Mouse (Mus musculus): ENCODE data around the gene Ntrk3. TPM values are rescaled to one million over a fixed set of nuclear protein-coding genes. Genes with fewer than 3 reads are reported as not detected.

Ntrk3 gene
- polyA plus RNA-seq, 1 experiment from 2014 or later: 0.64 TPM

- Histone ChIP-seq H3K27me3 (peaks cover 30% of the 10 kb centered on the region), H3K4me1 (replicated peaks) (peaks cover 5% of the 10 kb centered on the region; the same call in 1 of the 2 replicates), H3K27ac (no peak overlapping the region), H3K9me3 (no peaks in the 10 kb centered on the region), H3K4me3 (replicated peaks) (no peak overlapping the region), H3K4me2 (no peak overlapping the region), H3K9ac (replicated peaks) (no peak overlapping the region), H3K36me3 (no peaks in the 10 kb centered on the region)
- no peak for ATAC-seq (ENCODE audit: insufficient number of reproducible peaks, insufficient read depth, low FRiP score, low TSS enrichment, low read depth)
- WGBS: 84% methylated on average over 4 of the region's 4 CpGs
These were observed 144.9 kb downstream of the Ntrk3 start for GRCm38 (mm10) chr7:78592948-78593347.

- no peak overlapping the region for H3K4me2 ChIP-seq
- no peaks in the 10 kb centered on the region for H3K9me3 ChIP-seq
- H3K4me1 ChIP-seq (replicated peaks): peaks cover 2% of the 10 kb centered on the region; the same call in 1 of the 2 replicates
- H3K9ac ChIP-seq (replicated peaks): no peak overlapping the region
- peaks cover 28% of the 10 kb centered on the region for H3K27me3 ChIP-seq
- WGBS: 100% methylated on average over 1 of the region's 1 CpGs
- no peak for ATAC-seq (ENCODE audit: insufficient number of reproducible peaks, insufficient read depth, low FRiP score, low TSS enrichment, low read depth)
- no peak overlapping the region for H3K27ac ChIP-seq
- H3K4me3 ChIP-seq (replicated peaks): no peak overlapping the region
- H3K36me3 ChIP-seq: no peaks in the 10 kb centered on the region
These were observed 145.6 kb downstream of the Ntrk3 start for GRCm38 (mm10) chr7:78592172-78592571.

GRCm38 (mm10) chr7:78589766-78590165 is 148.0 kb downstream of the Ntrk3 start:
- ATAC-seq (ENCODE audit: insufficient number of reproducible peaks, insufficient read depth, low FRiP score, low TSS enrichment, low read depth): no peak
- no peak overlapping the region for H3K9ac ChIP-seq (replicated peaks)
- peaks cover 41% of the 10 kb centered on the region for H3K27me3 ChIP-seq
- WGBS: 64% methylated on average over 7 of the region's 7 CpGs
- H3K4me3 ChIP-seq (replicated peaks): no peak overlapping the region
- H3K9me3 ChIP-seq: no peaks in the 10 kb centered on the region
- H3K4me2 ChIP-seq: no peak overlapping the region
- H3K27ac ChIP-seq: no peak overlapping the region
- no peaks in the 10 kb centered on the region for H3K36me3 ChIP-seq
- H3K4me1 ChIP-seq (replicated peaks): no peaks in the 10 kb centered on the region

DNA sequence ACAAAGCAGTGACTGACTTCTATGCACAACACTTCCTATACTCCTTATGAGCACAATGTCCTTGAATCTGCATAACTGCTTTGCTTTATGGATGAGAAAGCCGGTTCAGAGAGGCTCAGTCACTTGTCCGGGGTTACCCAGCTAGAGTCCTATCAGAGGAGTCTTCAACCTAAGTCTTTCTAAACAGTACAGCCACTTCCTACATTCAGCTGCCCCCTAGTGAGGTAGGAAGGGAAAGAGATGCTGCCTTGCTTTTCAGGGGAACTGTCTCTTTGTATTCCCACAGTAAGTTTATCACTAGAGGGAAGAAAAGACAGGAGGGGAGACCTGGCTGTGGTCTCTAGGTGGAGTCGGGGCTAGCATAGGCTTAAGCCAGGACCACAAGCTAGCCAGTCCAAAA is 151.0 kb downstream of the Ntrk3 start:
- H3K27ac ChIP-seq: no peak overlapping the region
- H3K4me2 ChIP-seq: no peak overlapping the region
- H3K9ac ChIP-seq (replicated peaks): no peak overlapping the region
- H3K4me3 ChIP-seq (replicated peaks): no peak overlapping the region
- no peaks in the 10 kb centered on the region for H3K4me1 ChIP-seq (replicated peaks)
- no peak for ATAC-seq (ENCODE audit: insufficient number of reproducible peaks, insufficient read depth, low FRiP score, low TSS enrichment, low read depth)
- H3K36me3 ChIP-seq: no peaks in the 10 kb centered on the region
- H3K27me3 ChIP-seq: peaks cover 63% of the 10 kb centered on the region
- no peaks in the 10 kb centered on the region for H3K9me3 ChIP-seq
- WGBS: 27% methylated on average over 3 of the region's 3 CpGs

- no peak for ATAC-seq (ENCODE audit: insufficient number of reproducible peaks, insufficient read depth, low FRiP score, low TSS enrichment, low read depth)
- Histone ChIP-seq H3K27ac (no peak overlapping the region), H3K27me3 (peaks cover 71% of the 10 kb centered on the region), H3K9ac (replicated peaks) (no peak overlapping the region), H3K36me3 (no peaks in the 10 kb centered on the region), H3K4me1 (replicated peaks) (no peaks in the 10 kb centered on the region), H3K9me3 (no peaks in the 10 kb centered on the region), H3K4me3 (replicated peaks) (no peak overlapping the region), H3K4me2 (no peak overlapping the region)
- WGBS: 45% methylated on average over 7 of the region's 7 CpGs
These were observed 151.9 kb downstream of the Ntrk3 start for GRCm38 (mm10) chr7:78585960-78586359.

DNA sequence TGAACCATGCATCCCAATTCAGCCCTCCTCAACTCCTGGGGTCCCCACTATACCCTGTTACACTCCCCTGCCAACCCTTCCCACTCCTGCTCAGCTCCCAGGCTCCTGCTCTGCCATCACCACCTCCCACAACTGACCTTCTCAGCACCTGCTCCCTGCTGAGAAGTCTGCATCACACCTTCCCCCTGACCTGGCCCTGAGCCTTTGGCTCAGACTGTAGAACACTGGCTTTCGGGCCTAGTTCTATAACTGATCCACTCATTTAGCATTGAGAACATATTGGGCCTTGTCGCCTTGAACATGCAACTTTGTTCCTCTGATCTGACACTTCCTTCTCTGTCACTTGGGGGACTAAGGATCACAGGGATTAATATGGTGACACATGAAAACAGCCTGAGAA is 152.9 kb downstream of the Ntrk3 start:
- Histone ChIP-seq H3K36me3 (no peaks in the 10 kb centered on the region), H3K27me3 (peaks cover 82% of the 10 kb centered on the region), H3K4me3 (replicated peaks) (no peak overlapping the region), H3K4me1 (replicated peaks) (no peaks in the 10 kb centered on the region), H3K27ac (no peak overlapping the region), H3K9ac (replicated peaks) (no peak overlapping the region), H3K9me3 (no peaks in the 10 kb centered on the region), H3K4me2 (no peak overlapping the region)
- 63% methylated on average over 2 of the region's 2 CpGs for WGBS
- ATAC-seq (ENCODE audit: insufficient number of reproducible peaks, insufficient read depth, low FRiP score, low TSS enrichment, low read depth): no peak

- H3K4me3 ChIP-seq (replicated peaks): no peak overlapping the region
- no peak overlapping the region for H3K27ac ChIP-seq
- WGBS: 12% methylated on average over 3 of the region's 3 CpGs
- no peak overlapping the region for H3K9ac ChIP-seq (replicated peaks)
- H3K9me3 ChIP-seq: no peaks in the 10 kb centered on the region
- no peaks in the 10 kb centered on the region for H3K4me1 ChIP-seq (replicated peaks)
- no peak for ATAC-seq (ENCODE audit: insufficient number of reproducible peaks, insufficient read depth, low FRiP score, low TSS enrichment, low read depth)
- H3K27me3 ChIP-seq: peaks cover 86% of the 10 kb centered on the region
- no peaks in the 10 kb centered on the region for H3K36me3 ChIP-seq
- no peak overlapping the region for H3K4me2 ChIP-seq
These were observed 153.3 kb downstream of the Ntrk3 start for GRCm38 (mm10) chr7:78584499-78584898.

GRCm38 (mm10) chr7:78583678-78584077 is 154.1 kb downstream of the Ntrk3 start:
- H3K9me3 ChIP-seq: no peaks in the 10 kb centered on the region
- peaks cover 94% of the 10 kb centered on the region for H3K27me3 ChIP-seq
- no peak overlapping the region for H3K9ac ChIP-seq (replicated peaks)
- no peak overlapping the region for H3K27ac ChIP-seq
- no peak overlapping the region for H3K4me3 ChIP-seq (replicated peaks)
- no peaks in the 10 kb centered on the region for H3K36me3 ChIP-seq
- WGBS: 54% methylated on average over 6 of the region's 6 CpGs
- H3K4me2 ChIP-seq: no peak overlapping the region
- H3K4me1 ChIP-seq (replicated peaks): 0 out of 2 replicates have a peak, but pooled peaks cover 2% of the 10 kb centered on the region
- ATAC-seq (ENCODE audit: insufficient number of reproducible peaks, insufficient read depth, low FRiP score, low TSS enrichment, low read depth): no peak

- Histone ChIP-seq H3K36me3 (no peaks in the 10 kb centered on the region), H3K27me3 (peaks cover 100% of the 10 kb centered on the region), H3K4me2 (no peak overlapping the region), H3K27ac (no peak overlapping the region), H3K9me3 (no peaks in the 10 kb centered on the region), H3K9ac (replicated peaks) (no peak overlapping the region), H3K4me1 (replicated peaks) (peaks cover 8% of the 10 kb centered on the region; the same call in 1 of the 2 replicates), H3K4me3 (replicated peaks) (no peak overlapping the region)
- WGBS: 52% methylated on average over 1 of the region's 1 CpGs
- ATAC-seq (ENCODE audit: insufficient number of reproducible peaks, insufficient read depth, low FRiP score, low TSS enrichment, low read depth): no peak
These were observed 156.5 kb downstream of the Ntrk3 start for GRCm38 (mm10) chr7:78581341-78581740.

GRCm38 (mm10) chr7:78579461-78580234 is 158.2 kb downstream of the Ntrk3 start:
- peaks cover 100% of the 10 kb centered on the region for H3K27me3 ChIP-seq
- peak overlapping the region; percentile 43; the same call in 1 of the 2 replicates for H3K4me3 ChIP-seq (replicated peaks)
- H3K9me3 ChIP-seq: no peaks in the 10 kb centered on the region
- WGBS: 2% methylated on average over 13 of the region's 13 CpGs
- no peaks in the 10 kb centered on the region for H3K36me3 ChIP-seq
- no peak for ATAC-seq (ENCODE audit: insufficient number of reproducible peaks, insufficient read depth, low FRiP score, low TSS enrichment, low read depth)
- no peak overlapping the region for H3K9ac ChIP-seq (replicated peaks)
- H3K27ac ChIP-seq: no peak overlapping the region
- H3K4me1 ChIP-seq (replicated peaks): peaks cover 8% of the 10 kb centered on the region; the same call in 1 of the 2 replicates
- peak overlapping the region; percentile 83 for H3K4me2 ChIP-seq

DNA sequence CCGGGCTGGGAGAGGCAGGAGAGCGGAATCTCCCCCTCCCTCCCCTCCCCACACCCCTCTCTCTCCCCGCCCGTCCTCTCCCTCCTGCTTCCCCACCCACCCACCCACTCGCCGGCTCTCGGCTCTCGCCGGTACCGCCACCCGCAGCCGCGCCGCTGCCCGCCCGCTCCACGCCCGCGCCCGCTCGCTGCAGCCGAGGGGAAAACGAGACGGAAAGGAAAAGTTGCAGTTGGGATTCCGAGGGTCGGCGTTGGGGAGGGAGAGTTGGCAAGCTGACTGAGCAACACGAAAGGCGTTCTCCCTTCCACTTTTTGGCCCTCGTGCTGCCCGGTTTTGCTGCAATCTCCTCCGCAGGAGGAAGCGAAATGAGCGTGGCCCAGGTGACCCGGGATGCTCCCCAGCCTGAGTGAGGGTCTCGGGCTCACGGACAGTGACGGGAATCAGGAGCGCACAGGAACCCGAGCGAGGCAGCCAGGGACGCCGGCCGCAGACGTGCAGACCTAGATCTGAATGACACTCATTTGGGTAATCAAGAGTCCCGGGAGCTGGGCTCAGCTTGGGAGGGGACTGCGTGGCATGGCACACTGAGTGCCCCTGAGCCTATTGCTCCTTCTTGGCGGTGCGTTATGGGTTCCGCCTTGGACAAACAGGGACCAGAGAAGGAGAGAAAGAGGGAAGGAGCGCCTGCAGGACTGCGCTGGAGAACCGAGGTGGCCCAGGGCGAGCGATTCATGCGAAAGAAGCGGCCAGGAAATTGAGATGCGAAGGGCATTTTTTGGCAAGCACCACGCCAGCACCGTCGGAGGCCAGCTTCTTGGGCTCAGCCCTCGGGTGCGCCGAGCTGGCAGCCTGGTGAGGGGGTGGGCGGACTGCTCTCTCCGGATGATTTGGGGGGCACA is 159.1 kb downstream of the Ntrk3 start:
- ATAC-seq (ENCODE audit: insufficient number of reproducible peaks, insufficient read depth, low FRiP score, low TSS enrichment, low read depth): no peak
- under 1% methylated on average over 44 of the region's 66 CpGs for WGBS
- no peak overlapping the region; the same call in 1 of the 2 replicates for H3K9ac ChIP-seq (replicated peaks)

More for the DNA sequence above, 159.1 kb downstream of the Ntrk3 start:
- Histone ChIP-seq H3K9me3 (no peaks in the 10 kb centered on the region), H3K4me3 (replicated peaks) (peak overlapping the region; percentile 43), H3K27ac (no peak overlapping the region), H3K4me2 (peak overlapping the region; percentile 83), H3K4me1 (replicated peaks) (peaks cover 8% of the 10 kb centered on the region; the same call in 1 of the 2 replicates), H3K36me3 (no peaks in the 10 kb centered on the region), H3K27me3 (peaks cover 100% of the 10 kb centered on the region)
